Mouse (Mus musculus): ENCODE results near the gene Spn.

DNA sequence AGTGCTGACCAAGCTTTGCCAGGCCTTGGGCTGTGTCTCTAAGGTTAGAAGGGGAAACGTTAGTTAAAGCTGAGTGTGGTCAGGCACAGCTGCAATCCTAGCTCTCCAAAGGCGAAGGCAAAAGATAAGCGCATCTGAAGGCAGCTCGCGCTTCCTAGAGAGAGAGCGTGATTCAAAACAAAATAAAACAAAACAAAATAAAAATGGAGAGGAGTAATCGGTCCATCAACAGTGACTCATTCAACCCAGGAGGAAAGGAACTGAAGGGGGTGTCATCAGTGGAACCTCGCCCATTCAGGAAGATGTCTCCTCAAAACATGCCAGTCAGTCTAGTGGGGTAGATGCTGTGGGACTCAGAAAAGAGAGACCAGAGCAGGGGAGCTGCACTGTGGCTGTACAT, 55.4 kb downstream of the Spn start:
- TF ChIP-seq CTCF (IDR thresholded peaks at IDR 0.05; ENCODE audit: control insufficient read depth, insufficient read depth, low read length), result no peak
- no peak for TF ChIP-seq POLR2A (IDR thresholded peaks at IDR 0.05; ENCODE audit: borderline replicate concordance, control insufficient read depth, low read depth, low read length)
